Mouse (Mus musculus) intestine, embryonic 14.5 days (tissue): ENCODE results near the gene Eml1. TPM values are rescaled to one million over a fixed set of nuclear protein-coding genes. Genes with fewer than 3 reads are reported as not detected.

Experiments
- ATAC-seq: fragments of 200-750 bp; cut with Nextera tagmentation; replicated peaks from 2 replicates; pipeline ENCODE4 v1.8.0; 2017; ENCODE audit warnings: low read depth, moderate number of reproducible peaks, moderate TSS enrichment, moderate library complexity; ENCODE audit not compliant: low FRiP score, low TSS enrichment
- DNase-seq: peaks from one replicate; pipeline ENCODE4 v3.0.0-alpha.2; 2018; ENCODE audit warnings: low spot score
- H3K27ac ChIP-seq: fragments of 300-500 bp; sonication (generic); 2 replicates; pipeline ENCODE4 v1.5.1; 2014; ENCODE audit warnings: low read depth, mild to moderate bottlenecking, control low read depth
- H3K27me3 ChIP-seq: fragments of 300-500 bp; sonication (generic); replicated peaks from 2 replicates; pipeline ENCODE4 v1.6.1; 2014; ENCODE audit warnings: low read length, control low read depth; ENCODE audit not compliant: control insufficient read depth, insufficient read depth
- H3K36me3 ChIP-seq: fragments of 300-500 bp; sonication (generic); 2 replicates; pipeline ENCODE4 v1.6.1; 2014; ENCODE audit warnings: low read length, control low read depth; ENCODE audit not compliant: control insufficient read depth, insufficient read depth
- H3K4me1 ChIP-seq: fragments of 300-500 bp; sonication (generic); replicated peaks from 2 replicates; pipeline ENCODE4 v1.6.1; 2014; ENCODE audit warnings: low read length, control low read depth, mixed read lengths; ENCODE audit not compliant: control insufficient read depth, insufficient read depth
- H3K4me2 ChIP-seq: fragments of 300-500 bp; sonication (generic); 2 replicates; pipeline ENCODE4 v1.6.1; 2014; ENCODE audit warnings: low read length
- H3K4me3 ChIP-seq: fragments of 300-500 bp; sonication (generic); 2 replicates; pipeline ENCODE4 v1.5.1; 2014; ENCODE audit warnings: low read depth, low read length, control low read depth, mixed read lengths
- H3K9ac ChIP-seq: fragments of 300-500 bp; sonication (generic); 2 replicates; pipeline ENCODE4 v1.6.1; 2014; ENCODE audit warnings: mild to moderate bottlenecking, low read length
- H3K9me3 ChIP-seq: fragments of 300-500 bp; sonication (generic); 2 replicates; pipeline ENCODE4 v1.6.1; 2016; ENCODE audit warnings: low read length, control low read depth; ENCODE audit not compliant: control insufficient read depth
- WGBS: fragments of 180-500 bp; shearing (Covaris S2); extraction: QIAGEN DNeasy Blood & Tissue Kit; methylation state at CpG from one replicate; pipeline ENCODE4 v1.1.7; 2014; 5-methylcytosine and 5-hydroxymethylcytosine counted together
- polyA plus RNA-seq: library from polyadenylated mRNA; unstranded; fragments of >200 nt; fragmentation: Nextera tagmentation; extraction: Ambion mirVana; gene quantifications from 2 replicates; pipeline ENCODE4 v1.2.1, GENCODE M21; 2014

Gene Eml1
- polyA plus RNA-seq, 1 experiment from 2014 or later = 72.4 TPM

GRCm38 (mm10) chr12:108398681-108399080 lies 27.9 kb downstream of the Eml1 start:
- ATAC-seq (no peak), DNase-seq (no peak)
- H3K4me3 ChIP-seq = no peak overlapping the region
- H3K9me3 ChIP-seq = no peaks in the 10 kb centered on the region
- peaks cover under 1% of the 10 kb centered on the region; the same call in 1 of the 2 replicates for H3K4me1 ChIP-seq
- no peak overlapping the region for H3K27ac ChIP-seq
- no peaks in the 10 kb centered on the region for H3K27me3 ChIP-seq
- no peaks in the 10 kb centered on the region for H3K36me3 ChIP-seq
- H3K4me2 ChIP-seq = no peak overlapping the region
- WGBS = 81% methylated on average over 7 of the region's 7 CpGs
- H3K9ac ChIP-seq = no peak overlapping the region

DNA sequence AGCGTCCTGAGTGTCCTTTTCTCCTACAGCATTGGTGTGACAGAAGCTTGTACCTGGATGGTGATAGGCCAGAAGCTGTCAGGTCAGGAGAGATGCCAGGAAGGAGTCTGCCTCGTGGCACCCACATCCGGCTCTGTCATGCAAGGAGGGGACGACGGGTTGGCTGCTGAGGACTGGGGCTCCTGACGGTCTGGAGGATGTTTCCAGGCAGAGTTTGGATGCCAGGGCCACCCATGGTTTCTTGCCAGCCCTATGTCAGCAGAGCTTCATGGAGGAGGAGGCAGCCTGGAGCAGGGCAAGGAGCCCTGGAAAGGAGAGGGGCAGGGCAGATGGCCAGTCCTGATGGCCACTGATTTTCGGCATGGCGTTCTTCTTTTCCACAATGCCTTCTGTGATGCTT lies 28.4 kb downstream of the Eml1 start:
- DNase-seq = no peak
- H3K4me1 ChIP-seq = peaks cover 1% of the 10 kb centered on the region; the same call in 1 of the 2 replicates
- H3K9me3 ChIP-seq = no peaks in the 10 kb centered on the region
- ATAC-seq = no peak
- H3K4me2 ChIP-seq = no peak overlapping the region
- no peak overlapping the region for H3K4me3 ChIP-seq
- no peak overlapping the region for H3K27ac ChIP-seq
- no peaks in the 10 kb centered on the region for H3K36me3 ChIP-seq
- WGBS = 88% methylated on average over 8 of the region's 8 CpGs
- H3K9ac ChIP-seq = no peak overlapping the region
- H3K27me3 ChIP-seq = no peaks in the 10 kb centered on the region

DNA sequence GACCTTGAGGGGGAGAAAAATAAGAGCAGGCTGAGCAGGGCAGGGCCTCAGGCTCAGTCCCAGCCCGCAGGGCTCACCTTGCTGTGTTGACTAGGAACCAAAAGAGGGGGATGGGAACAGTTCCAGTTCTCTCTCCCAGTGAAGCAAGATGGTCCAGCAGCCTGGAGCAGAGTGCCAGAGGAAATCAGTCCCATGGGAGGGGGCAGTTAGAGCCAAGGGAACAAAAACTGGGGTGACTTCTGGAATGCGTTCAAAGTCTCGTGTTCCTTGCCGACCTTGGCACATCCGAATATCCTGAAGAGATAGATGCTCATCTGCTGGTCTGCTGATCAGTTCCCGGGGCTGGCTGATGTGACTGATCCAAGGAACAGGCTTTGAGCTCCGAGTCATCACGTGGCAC lies 30.2 kb downstream of the Eml1 start:
- WGBS = 71% methylated on average over 8 of the region's 8 CpGs
- H3K27me3 ChIP-seq = no peaks in the 10 kb centered on the region
- peaks cover 7% of the 10 kb centered on the region; the same call in 1 of the 2 replicates for H3K4me1 ChIP-seq
- no peak overlapping the region for H3K4me3 ChIP-seq
- H3K9me3 ChIP-seq = no peaks in the 10 kb centered on the region
- H3K36me3 ChIP-seq = no peaks in the 10 kb centered on the region
- no peak overlapping the region for H3K4me2 ChIP-seq
- no peak for DNase-seq
- H3K9ac ChIP-seq = no peak overlapping the region
- no peak overlapping the region for H3K27ac ChIP-seq
- no peak for ATAC-seq

DNA sequence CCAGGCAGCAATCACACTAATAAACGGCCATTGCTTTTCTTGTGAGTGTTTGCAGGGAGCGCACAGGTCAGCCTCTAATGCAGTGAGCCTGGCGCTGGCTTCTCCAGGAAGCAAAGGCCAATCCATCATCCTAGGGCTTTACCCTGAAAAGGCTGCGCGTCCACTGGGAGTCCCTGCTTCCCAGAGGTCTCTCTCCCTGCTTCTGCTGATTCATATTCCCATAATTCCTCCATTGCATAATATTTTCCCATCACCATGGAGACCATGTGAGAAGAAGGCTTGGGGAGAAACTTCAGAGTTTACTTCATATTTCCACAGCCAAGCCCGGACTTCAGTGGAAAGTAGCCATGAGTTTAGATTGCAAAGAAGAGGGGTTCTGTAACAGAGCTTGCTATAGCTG lies 33.2 kb downstream of the Eml1 start:
- Histone ChIP-seq H3K36me3 (no peaks in the 10 kb centered on the region), H3K9ac (no peak overlapping the region), H3K4me2 (no peak overlapping the region), H3K27me3 (no peaks in the 10 kb centered on the region), H3K27ac (peak overlapping the region; percentile 83), H3K9me3 (no peaks in the 10 kb centered on the region), H3K4me3 (no peak overlapping the region), H3K4me1 (peaks cover 12% of the 10 kb centered on the region; the same call in 1 of the 2 replicates)
- DNase-seq (peak; percentile 62), ATAC-seq (0 out of 2 replicates have a peak, but pooled peaks have one; percentile 73)
- 9% methylated on average over 6 of the region's 6 CpGs for WGBS

- ATAC-seq (no peak), DNase-seq (no peak)
- Histone ChIP-seq H3K27ac (no peak overlapping the region), H3K4me1 (peaks cover 16% of the 10 kb centered on the region; the same call in 1 of the 2 replicates), H3K4me3 (no peak overlapping the region), H3K9me3 (no peaks in the 10 kb centered on the region), H3K27me3 (no peaks in the 10 kb centered on the region), H3K36me3 (no peaks in the 10 kb centered on the region), H3K9ac (no peak overlapping the region), H3K4me2 (no peak overlapping the region)
- WGBS = 69% methylated on average over 5 of the region's 5 CpGs
Measured at GRCm38 (mm10) chr12:108409100-108409499, 38.3 kb downstream of the Eml1 start.

GRCm38 (mm10) chr12:108410416-108411208 lies 39.9 kb downstream of the Eml1 start:
- H3K4me2 ChIP-seq = no peak overlapping the region
- WGBS = 48% methylated on average over 14 of the region's 14 CpGs

DNA sequence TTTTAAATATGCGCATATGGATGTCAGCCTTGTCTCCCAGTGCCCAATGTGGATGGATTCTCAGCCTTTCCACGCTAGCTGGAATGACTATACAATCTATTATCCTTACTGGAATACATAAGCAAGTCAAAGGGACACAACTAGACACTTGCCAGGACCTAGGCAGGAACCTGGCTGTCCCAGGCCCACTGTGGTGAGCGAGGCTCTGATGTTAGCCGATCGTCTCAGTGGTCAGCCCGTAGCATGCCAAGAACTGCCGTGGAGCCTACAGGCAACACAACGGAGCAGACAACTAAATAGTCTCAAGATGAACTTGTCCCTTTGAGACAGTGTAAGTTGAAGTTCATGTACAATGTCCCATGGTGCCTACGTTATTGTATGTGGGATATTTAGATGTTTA lies 44.2 kb downstream of the Eml1 start:
- no peaks in the 10 kb centered on the region for H3K36me3 ChIP-seq
- H3K27me3 ChIP-seq = no peaks in the 10 kb centered on the region
- no peaks in the 10 kb centered on the region for H3K9me3 ChIP-seq
- H3K4me2 ChIP-seq = no peak overlapping the region
- H3K4me1 ChIP-seq = peaks cover 4% of the 10 kb centered on the region; the same call in 1 of the 2 replicates
- no peak overlapping the region for H3K9ac ChIP-seq
- 95% methylated on average over 9 of the region's 9 CpGs for WGBS
- ATAC-seq (no peak), DNase-seq (no peak)
- no peak overlapping the region for H3K27ac ChIP-seq
- no peak overlapping the region for H3K4me3 ChIP-seq

More at GRCm38 (mm10) chr12:108410416-108411208, 39.9 kb downstream of the Eml1 start:
- Histone ChIP-seq H3K4me1 (peaks cover 10% of the 10 kb centered on the region; the same call in 1 of the 2 replicates), H3K36me3 (no peaks in the 10 kb centered on the region), H3K9ac (no peak overlapping the region), H3K9me3 (no peaks in the 10 kb centered on the region), H3K27ac (no peak overlapping the region), H3K4me3 (no peak overlapping the region), H3K27me3 (no peaks in the 10 kb centered on the region)
- ATAC-seq (no peak), DNase-seq (no peak)

GRCm38 (mm10) chr12:108419570-108419969 lies 48.8 kb downstream of the Eml1 start:
- no peak for ATAC-seq
- Histone ChIP-seq H3K4me2 (no peak overlapping the region), H3K36me3 (no peaks in the 10 kb centered on the region), H3K9ac (no peak overlapping the region), H3K4me1 (peaks cover 5% of the 10 kb centered on the region; the same call in 1 of the 2 replicates), H3K9me3 (no peaks in the 10 kb centered on the region), H3K27ac (no peak overlapping the region), H3K27me3 (no peaks in the 10 kb centered on the region), H3K4me3 (no peak overlapping the region)
- no peak for DNase-seq

DNA sequence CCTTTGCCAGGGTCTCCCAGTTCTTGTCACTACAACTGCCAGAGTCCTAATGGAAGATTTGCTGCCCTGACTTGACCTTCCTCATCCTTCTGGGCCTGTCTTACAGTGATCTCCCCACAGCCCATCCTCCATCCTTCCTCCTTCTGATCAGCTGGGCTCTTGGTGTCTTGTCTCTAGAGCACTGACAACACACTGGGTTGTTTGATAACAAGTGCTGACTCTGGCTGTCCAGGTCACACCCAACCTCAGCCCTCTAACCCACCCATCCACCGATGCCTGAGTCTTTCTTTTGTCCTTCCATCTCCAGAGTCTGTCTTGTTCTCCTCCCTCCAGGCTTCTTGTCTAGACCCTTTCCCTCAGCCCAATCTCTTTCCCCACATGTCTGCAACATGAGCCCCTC lies 50.7 kb downstream of the Eml1 start:
- Histone ChIP-seq H3K4me2 (no peak overlapping the region), H3K9ac (no peak overlapping the region), H3K4me3 (no peak overlapping the region), H3K9me3 (no peaks in the 10 kb centered on the region), H3K4me1 (peaks cover 12% of the 10 kb centered on the region; the same call in 1 of the 2 replicates), H3K36me3 (no peaks in the 10 kb centered on the region), H3K27ac (no peak overlapping the region), H3K27me3 (no peaks in the 10 kb centered on the region)
- ATAC-seq = no peak
- WGBS = 85% methylated on average over 1 of the region's 1 CpGs
- DNase-seq = no peak
